Mouse (Mus musculus): Measurements from ENCODE around the gene Dhx9.

DNA sequence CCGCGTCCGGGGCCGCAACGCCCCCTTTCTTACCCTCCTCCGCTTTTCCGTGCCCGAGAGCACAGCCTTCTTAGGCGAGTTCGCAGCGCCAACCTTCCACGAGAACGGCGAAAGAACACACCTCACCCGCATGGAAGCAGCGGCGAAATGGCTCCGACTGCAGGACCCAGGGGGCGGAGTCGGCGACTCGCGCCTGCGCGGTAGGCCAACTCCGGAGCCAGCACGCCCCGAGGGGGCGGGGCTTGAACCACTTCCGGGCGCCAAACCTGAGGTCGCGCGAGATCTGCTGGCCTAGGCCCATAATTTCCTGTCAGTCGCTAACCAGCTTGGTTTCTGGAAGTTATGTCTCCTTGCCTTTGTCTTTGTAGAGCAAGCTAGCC, at the start of gene Dhx9:
- 0 out of 2 replicates have a peak, but pooled peaks have one; percentile 17 for TF ChIP-seq CTCF (IDR thresholded peaks at IDR 0.05; ENCODE audit: low read depth)
- TF ChIP-seq EP300 (optimal IDR thresholded peaks at IDR 0.05): no peak

All from stomach, postnatal 0 days (tissue).